Mouse (Mus musculus) liver, embryonic 15.5 days (tissue): ENCODE data around the gene Stim2. TPM values are rescaled to one million over a fixed set of nuclear protein-coding genes. Genes with fewer than 3 reads are reported as not detected.
A peak's percentile ranks its signal among the peaks of the same experiment; 100 is the strongest.

Experiments
- ATAC-seq: fragments of 200-750 bp; cut with Nextera tagmentation; 2 replicates; pipeline ENCODE4 v1.8.0; 2017; ENCODE audit warnings: moderate number of reproducible peaks, mild to moderate bottlenecking, moderate library complexity; ENCODE audit not compliant: insufficient read depth
- H3K27ac ChIP-seq: fragments of 300-500 bp; sonication (generic); replicated peaks from 2 replicates; pipeline ENCODE4 v1.5.1; 2015; ENCODE audit warnings: mild to moderate bottlenecking, inconsistent platforms
- H3K27me3 ChIP-seq: fragments of 300-500 bp; sonication (generic); 2 replicates; pipeline ENCODE4 v1.6.1; 2015; ENCODE audit warnings: mild to moderate bottlenecking, inconsistent platforms
- H3K36me3 ChIP-seq: fragments of 300-500 bp; sonication (generic); replicated peaks from 2 replicates; pipeline ENCODE4 v1.6.1; 2015; ENCODE audit warnings: moderate library complexity, mild to moderate bottlenecking, inconsistent platforms
- H3K4me1 ChIP-seq: fragments of 300-500 bp; sonication (generic); replicated peaks from 2 replicates; pipeline ENCODE4 v1.6.1; 2015; ENCODE audit warnings: inconsistent platforms
- H3K4me2 ChIP-seq: fragments of 300-500 bp; sonication (generic); 2 replicates; pipeline ENCODE4 v1.6.1; 2015; ENCODE audit warnings: moderate library complexity, mild to moderate bottlenecking, inconsistent platforms
- H3K4me3 ChIP-seq: fragments of 300-500 bp; sonication (generic); replicated peaks from 2 replicates; pipeline ENCODE4 v1.5.1; 2015; ENCODE audit warnings: mild to moderate bottlenecking, inconsistent platforms
- H3K9ac ChIP-seq: fragments of 300-500 bp; sonication (generic); 2 replicates; pipeline ENCODE4 v1.6.1; 2015; ENCODE audit warnings: moderate library complexity, mild to moderate bottlenecking, inconsistent platforms
- H3K9me3 ChIP-seq: fragments of 300-500 bp; sonication (generic); replicated peaks from 2 replicates; pipeline ENCODE4 v1.6.1; 2016; ENCODE audit warnings: inconsistent platforms
- WGBS: fragments of 180-500 bp; shearing (Covaris S2); methylation state at CpG from one replicate; pipeline ENCODE4 v1.1.7; 2015; ENCODE audit warnings: mixed read lengths; ENCODE audit not compliant: insufficient replicate concordance; 5-methylcytosine and 5-hydroxymethylcytosine counted together
- polyA plus RNA-seq: library from polyadenylated mRNA; unstranded; fragments of >200 nt; fragmentation: Nextera tagmentation; extraction: Ambion mirVana; gene quantifications from 2 replicates; pipeline ENCODE4 v1.2.1, GENCODE M21; 2015

Stim2 gene
- 5.0 and 5.3 TPM in 2 replicates for polyA plus RNA-seq

DNA sequence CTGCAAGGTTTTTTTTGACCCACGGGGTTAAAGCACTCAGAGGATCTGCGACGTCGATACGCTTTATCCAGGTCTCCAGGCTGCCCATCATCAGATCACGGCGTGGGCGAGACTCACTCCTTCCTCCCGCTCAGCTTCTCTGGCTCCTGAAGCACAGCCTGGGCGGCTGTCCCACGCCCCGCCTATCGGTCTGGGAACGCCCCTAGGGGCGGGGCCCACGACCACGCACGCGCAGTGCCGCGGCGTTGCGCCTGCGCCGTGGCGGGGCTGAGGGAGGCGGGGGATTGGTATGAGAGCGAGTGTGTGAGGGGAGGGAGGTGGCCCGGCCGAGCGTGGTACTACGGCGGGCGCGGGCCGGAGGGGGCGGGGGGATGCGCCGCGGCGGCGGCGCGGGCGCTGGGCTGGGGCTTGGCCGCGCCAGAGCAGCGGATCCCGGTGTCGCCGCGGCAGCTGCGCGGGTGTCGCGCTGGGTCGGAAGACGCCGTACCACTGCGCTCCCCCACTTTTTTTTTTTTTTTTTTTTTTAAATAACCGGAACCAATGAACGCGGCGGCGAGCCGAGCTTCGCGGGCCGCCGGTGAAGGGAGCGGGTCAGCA is at the start of gene Stim2:
TSS of gene Stim2 (plus strand) at position 354 of the 597 bp plus-strand sequence.
- Histone ChIP-seq H3K27ac (peak within 1 kb of the TSS; percentile 80), H3K9me3 (no peaks in the 10 kb centered on the region), H3K9ac (peak within 1 kb of the TSS; percentile 79), H3K36me3 (no peaks in the 10 kb centered on the region), H3K4me2 (peak within 1 kb of the TSS; percentile 88), H3K4me3 (peak within 1 kb of the TSS; percentile 86), H3K27me3 (peaks cover 25% of the 10 kb centered on the region), H3K4me1 (peaks cover 36% of the 10 kb centered on the region)
- WGBS = under 1% methylated on average over 62 of the region's 71 CpGs
- peak; percentile 96 for ATAC-seq

DNA sequence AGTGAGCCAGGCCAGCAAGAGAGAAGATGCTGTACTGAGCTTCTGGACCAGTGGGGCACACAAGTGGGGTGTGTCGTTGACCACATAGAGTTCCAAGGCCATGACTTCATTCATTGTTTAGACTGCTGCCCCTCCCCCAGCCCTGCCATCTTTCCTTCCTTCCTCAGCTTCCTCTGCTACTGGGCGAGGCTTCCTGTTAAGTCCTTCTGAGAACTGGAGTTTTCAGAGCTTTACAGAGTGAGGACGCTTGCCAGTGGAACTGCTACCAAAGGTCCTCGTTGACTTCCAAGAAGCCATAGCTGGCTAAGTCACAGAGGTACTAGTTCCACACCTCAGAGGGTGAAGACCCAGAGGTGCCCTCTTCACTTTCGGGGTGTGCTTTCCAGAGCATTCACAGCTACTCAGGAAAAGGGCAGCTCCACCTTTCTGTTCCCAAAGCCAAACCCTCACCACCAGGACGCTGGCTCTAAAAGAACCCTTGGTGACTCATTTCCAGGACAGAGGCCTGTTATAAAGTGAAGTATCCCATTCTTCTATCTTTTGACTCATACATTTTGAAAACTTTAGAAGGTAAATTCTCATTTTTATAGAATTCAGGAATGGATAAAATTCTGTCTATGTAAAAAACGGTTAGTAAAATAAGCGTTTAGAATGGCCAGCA is 49.6 kb upstream of the Stim2 start:
- ATAC-seq = no peak
- no peak overlapping the region for H3K4me2 ChIP-seq
- no peaks in the 10 kb centered on the region for H3K4me1 ChIP-seq
- H3K27ac ChIP-seq = no peak overlapping the region
- H3K9ac ChIP-seq = no peak overlapping the region
- no peaks in the 10 kb centered on the region for H3K9me3 ChIP-seq
- whole genome bisulfite sequencing = 35% methylated on average over 8 of the region's 8 CpGs
- no peaks in the 10 kb centered on the region for H3K27me3 ChIP-seq
- no peaks in the 10 kb centered on the region for H3K36me3 ChIP-seq
- no peak overlapping the region for H3K4me3 ChIP-seq

DNA sequence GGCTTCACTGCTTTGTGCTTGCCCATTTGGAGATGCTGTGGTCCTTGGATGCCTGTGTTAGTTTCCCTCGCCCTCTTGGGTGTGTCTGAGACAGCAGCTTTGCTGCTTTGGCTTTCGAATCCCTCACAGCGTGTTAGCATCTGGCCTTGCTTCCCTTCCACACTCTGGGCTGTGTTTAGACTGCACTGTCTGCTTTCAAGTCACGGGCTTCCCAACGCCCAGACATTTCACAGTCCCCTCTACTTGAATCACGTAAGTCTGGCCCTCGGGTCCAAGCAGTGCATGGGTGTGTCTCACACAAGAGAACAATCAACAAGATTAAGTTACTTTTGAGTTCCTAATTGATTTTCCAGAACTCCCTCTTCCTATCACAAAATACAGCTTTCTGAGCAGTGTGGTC is 48.1 kb upstream of the Stim2 start:
- no peaks in the 10 kb centered on the region for H3K36me3 ChIP-seq
- H3K27ac ChIP-seq = no peak overlapping the region
- no peak overlapping the region for H3K4me2 ChIP-seq
- no peaks in the 10 kb centered on the region for H3K9me3 ChIP-seq
- H3K4me1 ChIP-seq = no peaks in the 10 kb centered on the region
- WGBS = 64% methylated on average over 7 of the region's 7 CpGs
- no peak for ATAC-seq
- H3K27me3 ChIP-seq = no peaks in the 10 kb centered on the region
- no peak overlapping the region for H3K4me3 ChIP-seq
- no peak overlapping the region for H3K9ac ChIP-seq

DNA sequence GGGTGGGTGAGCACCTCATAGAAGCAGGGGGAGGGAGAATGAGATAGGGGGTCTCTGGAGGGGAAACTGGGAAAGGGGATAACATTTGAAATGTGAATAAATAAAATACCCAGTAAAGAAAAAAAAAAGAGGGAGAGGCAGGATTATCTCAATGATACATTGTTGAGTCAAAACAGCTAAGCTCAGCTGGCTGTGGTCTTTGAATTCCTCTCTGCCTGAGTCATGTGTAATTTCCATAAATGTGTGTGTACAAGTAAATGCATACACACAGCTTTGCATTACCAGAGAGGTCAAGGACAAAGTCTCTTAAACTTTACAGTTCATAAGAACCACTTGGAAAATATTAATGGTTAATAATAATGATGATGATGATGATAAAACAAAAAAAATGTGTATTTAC is 45.1 kb upstream of the Stim2 start:
- H3K9me3 ChIP-seq = no peaks in the 10 kb centered on the region
- H3K4me1 ChIP-seq = no peaks in the 10 kb centered on the region
- no peak overlapping the region for H3K4me2 ChIP-seq
- no peak overlapping the region for H3K9ac ChIP-seq
- H3K27ac ChIP-seq = no peak overlapping the region
- no peaks in the 10 kb centered on the region for H3K36me3 ChIP-seq
- ATAC-seq = no peak
- no peaks in the 10 kb centered on the region for H3K27me3 ChIP-seq
- no peak overlapping the region for H3K4me3 ChIP-seq

DNA sequence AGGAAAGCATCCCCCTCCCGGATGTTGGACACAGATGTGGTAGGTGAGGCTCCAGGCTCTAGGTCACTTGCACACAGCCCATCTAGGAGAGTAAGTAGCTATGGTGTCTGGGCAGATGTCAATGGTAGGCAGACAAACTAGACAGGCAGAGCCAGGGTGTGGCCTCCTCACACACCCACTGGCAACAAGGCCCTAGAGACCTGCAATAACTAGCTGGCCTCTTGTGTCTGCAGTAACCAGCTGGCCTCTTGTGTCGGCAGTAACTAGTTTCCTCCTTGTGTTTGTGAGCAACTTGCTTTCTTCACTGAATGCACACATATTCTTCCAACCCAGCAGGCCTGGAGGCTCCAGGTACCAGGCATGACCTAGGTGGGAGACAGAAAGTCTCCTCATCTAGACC is 44.5 kb upstream of the Stim2 start:
- no peak for ATAC-seq
- Histone ChIP-seq H3K4me1 (no peaks in the 10 kb centered on the region; the same call in 1 of the 2 replicates), H3K36me3 (no peaks in the 10 kb centered on the region), H3K9me3 (no peaks in the 10 kb centered on the region), H3K9ac (no peak overlapping the region), H3K4me2 (no peak overlapping the region), H3K27me3 (no peaks in the 10 kb centered on the region), H3K27ac (no peak overlapping the region), H3K4me3 (no peak overlapping the region)
- 82% methylated on average over 2 of the region's 2 CpGs for WGBS

DNA sequence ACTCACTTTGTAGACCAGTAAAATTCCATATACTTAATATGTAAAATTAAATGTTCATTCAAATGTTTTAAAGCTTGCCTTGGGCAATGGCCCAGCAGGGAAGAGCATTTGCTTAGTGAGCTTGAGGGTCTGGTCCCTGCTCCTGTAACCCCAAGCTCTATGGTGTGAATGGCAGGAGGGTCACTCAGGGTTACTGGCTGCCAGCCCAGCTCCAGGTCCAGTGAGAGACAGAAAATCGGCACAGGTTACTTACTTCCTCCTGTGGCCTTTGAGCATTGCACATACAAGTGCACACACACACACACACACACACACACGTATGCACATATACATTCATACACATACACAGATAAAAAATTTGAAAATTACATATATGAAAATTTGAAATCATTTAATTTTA is 42.3 kb upstream of the Stim2 start:
- no peaks in the 10 kb centered on the region for H3K36me3 ChIP-seq
- no peaks in the 10 kb centered on the region for H3K27me3 ChIP-seq
- no peak for ATAC-seq
- H3K4me1 ChIP-seq = no peaks in the 10 kb centered on the region; the same call in 1 of the 2 replicates
- H3K4me2 ChIP-seq = no peak overlapping the region
- H3K9me3 ChIP-seq = no peaks in the 10 kb centered on the region
- H3K9ac ChIP-seq = no peak overlapping the region
- WGBS = 56% methylated on average over 2 of the region's 2 CpGs
- no peak overlapping the region for H3K27ac ChIP-seq
- no peak overlapping the region for H3K4me3 ChIP-seq

DNA sequence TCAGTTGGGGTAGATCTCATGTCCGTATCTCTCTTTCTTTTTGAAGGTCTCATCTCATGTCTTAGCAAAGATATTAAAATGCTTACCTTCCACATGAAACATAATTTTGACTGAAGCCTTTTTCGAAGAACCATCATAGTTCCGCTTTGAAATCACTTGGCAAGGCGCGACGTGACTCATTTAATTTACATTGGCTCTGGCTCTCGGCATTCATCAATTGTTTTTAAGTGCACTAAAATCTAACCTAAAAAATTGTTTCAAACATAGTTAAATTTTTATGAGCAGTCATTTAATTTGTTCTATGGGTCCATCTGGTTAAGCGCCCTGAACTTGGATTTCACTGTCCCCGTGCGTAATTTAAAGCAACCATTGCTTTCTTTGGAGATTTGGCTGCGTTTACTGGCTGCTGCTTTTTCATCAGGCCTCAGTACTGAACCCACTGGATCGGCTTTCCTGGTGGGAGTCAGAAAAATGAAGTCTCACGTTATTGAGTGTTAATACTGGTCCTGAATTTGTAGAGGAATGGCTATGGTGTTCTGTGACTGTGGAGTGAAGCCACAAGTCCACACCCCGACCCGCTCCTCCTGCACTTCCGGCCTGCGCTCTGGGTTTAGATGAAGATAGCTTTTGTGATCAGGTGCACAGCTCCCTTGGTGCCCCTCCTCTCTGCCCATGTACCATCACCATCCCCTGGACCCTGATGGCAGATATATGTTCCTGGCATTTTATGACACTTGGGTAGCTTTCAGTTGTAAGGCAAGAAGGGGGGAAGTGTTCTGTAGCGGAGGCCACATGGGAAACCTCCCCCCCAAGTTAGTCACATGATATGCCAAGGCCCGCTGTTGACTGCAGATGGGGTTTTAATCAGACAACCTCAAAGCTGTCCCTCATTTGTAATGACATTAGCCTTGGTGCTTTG is 41.6 kb upstream of the Stim2 start:
- Histone ChIP-seq H3K4me3 (no peak overlapping the region), H3K27ac (peak overlapping the region; percentile 48), H3K36me3 (no peaks in the 10 kb centered on the region), H3K4me2 (0 out of 2 replicates have a peak overlapping the region, but pooled peaks have one; percentile 11), H3K27me3 (no peaks in the 10 kb centered on the region), H3K9ac (no peak overlapping the region), H3K9me3 (no peaks in the 10 kb centered on the region), H3K4me1 (peaks cover under 1% of the 10 kb centered on the region; the same call in 1 of the 2 replicates)
- WGBS = 79% methylated on average over 19 of the region's 19 CpGs
- no peak for ATAC-seq

DNA sequence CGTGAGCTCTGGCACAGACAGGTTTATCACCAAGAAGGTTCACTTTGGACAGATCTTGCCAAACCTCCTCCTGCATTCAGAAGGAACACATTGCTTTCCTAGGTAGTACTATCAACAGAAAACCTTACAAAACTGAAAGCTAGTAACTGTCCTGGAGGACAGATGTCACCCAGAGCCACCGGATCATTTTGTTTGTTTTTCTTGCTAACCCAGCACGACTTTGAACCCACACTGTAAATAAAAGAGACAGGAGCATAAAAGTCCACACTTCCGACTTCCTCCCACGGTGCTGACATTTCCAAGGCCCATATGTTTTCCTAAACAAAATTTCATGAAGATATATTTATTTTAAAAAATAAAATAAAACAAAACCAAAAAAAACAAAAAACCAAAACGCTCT is 41.0 kb upstream of the Stim2 start:
- H3K9ac ChIP-seq = no peak overlapping the region
- H3K27ac ChIP-seq = peak overlapping the region; percentile 59
- no peaks in the 10 kb centered on the region for H3K36me3 ChIP-seq
- H3K4me1 ChIP-seq = peaks cover 6% of the 10 kb centered on the region; the same call in 1 of the 2 replicates
- 0 out of 2 replicates have a peak overlapping the region, but pooled peaks have one; percentile 11 for H3K4me2 ChIP-seq
- ATAC-seq = peak; percentile 68
- 37% methylated on average over 6 of the region's 6 CpGs for WGBS
- no peaks in the 10 kb centered on the region for H3K27me3 ChIP-seq
- H3K9me3 ChIP-seq = no peaks in the 10 kb centered on the region
- H3K4me3 ChIP-seq = no peak overlapping the region

DNA sequence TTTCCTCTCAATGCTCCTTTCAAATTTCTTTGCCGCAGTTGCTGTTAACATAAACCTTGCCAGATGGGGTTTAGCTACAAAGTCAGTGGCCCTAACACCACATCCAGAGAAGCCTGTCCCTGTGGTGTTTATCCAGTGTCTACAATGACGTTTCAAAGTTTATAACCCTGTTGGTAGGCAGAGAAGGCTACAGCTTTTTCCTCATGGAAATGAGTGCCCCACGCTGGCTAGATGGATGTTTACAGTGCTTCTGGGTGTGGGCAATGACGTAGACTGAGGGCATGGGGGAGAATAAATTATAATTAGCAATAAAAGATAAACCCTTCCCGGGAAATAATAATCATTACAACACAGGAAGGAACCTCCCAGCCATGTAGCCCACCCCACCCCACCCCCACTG is 37.1 kb upstream of the Stim2 start:
- Histone ChIP-seq H3K9me3 (no peaks in the 10 kb centered on the region), H3K9ac (no peak overlapping the region), H3K36me3 (no peaks in the 10 kb centered on the region), H3K4me3 (no peak overlapping the region), H3K27ac (no peak overlapping the region), H3K4me2 (no peak overlapping the region), H3K27me3 (no peaks in the 10 kb centered on the region), H3K4me1 (peaks cover 6% of the 10 kb centered on the region; the same call in 1 of the 2 replicates)
- 34% methylated on average over 5 of the region's 5 CpGs for WGBS
- ATAC-seq = no peak

DNA sequence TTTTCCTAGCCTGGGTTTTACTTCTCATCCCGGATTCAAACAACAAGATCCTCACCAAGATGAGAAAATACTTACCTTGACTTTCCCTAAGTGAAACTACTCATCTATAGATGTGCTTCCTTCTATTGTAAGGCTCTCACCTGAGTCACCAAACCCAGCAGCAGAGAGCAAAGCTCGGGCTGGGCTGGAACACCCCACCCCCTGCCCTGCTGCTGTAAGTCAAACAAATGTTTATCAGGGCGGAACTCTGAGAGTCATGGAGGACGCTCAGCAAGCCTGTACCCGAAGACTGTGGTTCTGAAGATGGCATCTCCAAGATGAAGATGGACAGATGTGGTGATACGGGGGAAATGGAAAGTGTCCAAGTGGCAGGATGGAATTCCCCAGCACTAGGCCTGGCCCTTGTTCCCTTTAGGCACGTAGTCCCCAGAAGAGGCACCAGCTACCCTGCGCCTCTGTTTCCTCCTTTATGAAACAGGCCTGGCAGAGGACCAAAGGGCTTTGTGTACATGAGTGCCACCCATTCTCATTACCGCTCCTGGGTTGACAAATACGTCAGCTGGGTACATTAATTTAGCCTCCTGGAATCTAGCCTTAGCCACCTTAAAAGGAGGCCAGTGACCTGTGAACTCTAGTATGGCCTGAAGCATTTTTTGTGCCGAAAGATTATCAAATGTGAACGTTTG is 36.3 kb upstream of the Stim2 start:
- no peak overlapping the region for H3K9ac ChIP-seq
- no peak overlapping the region for H3K4me3 ChIP-seq
- H3K27ac ChIP-seq = no peak overlapping the region
- H3K9me3 ChIP-seq = no peaks in the 10 kb centered on the region
- no peak for ATAC-seq
- no peaks in the 10 kb centered on the region for H3K36me3 ChIP-seq
- H3K27me3 ChIP-seq = no peaks in the 10 kb centered on the region
- no peak overlapping the region for H3K4me2 ChIP-seq
- WGBS = 53% methylated on average over 12 of the region's 12 CpGs
- peaks cover 6% of the 10 kb centered on the region; the same call in 1 of the 2 replicates for H3K4me1 ChIP-seq
